Mouse (Mus musculus): ENCODE measurements around the gene Cacna1d. TPM values are rescaled to one million over a fixed set of nuclear protein-coding genes. Genes with fewer than 3 reads are reported as not detected.

Gene Cacna1d
- total RNA-seq, 4 experiments from 2014 or later: 45.2 to 48.8 (median 46.9) TPM

DNA sequence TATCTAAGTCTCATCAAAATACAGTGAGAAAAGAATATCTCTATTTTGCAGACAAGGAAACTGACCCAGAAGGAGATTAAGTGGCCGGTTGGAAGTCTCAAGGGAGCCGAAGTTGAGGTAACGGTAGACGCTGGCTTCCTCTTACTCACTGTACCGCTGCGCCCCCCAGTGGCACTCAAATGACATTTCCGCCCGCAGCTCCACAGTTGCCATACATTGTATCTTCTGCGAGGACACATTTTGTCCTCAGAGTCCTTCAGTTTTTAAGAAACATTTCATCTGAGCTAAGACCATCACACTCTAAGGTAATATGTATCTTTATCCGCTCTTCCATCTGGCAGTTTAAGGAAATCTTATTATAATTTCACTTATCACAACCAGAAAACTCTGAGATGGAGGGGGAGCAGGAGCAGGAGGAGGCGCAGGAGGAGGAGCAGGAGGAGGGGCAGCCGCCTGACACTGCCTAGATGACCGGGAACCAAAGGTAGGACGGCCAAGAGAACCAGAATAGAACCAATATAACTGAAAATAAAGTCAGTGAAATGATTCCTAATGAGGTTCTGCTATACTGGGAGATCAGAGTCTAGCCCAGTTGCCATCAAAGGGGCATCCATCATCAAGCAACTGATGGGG lies 31.2 kb downstream of the Cacna1d start:
- DNase-seq (ENCODE audit: low spot score in 2 of 2): peak; percentile 43 to 54

- DNase-seq (ENCODE audit: low spot score in 2 of 2): no peak
Observed at GRCm38 (mm10) chr14:30458820-30459219, 32.4 kb downstream of the Cacna1d start.

GRCm38 (mm10) chr14:30457897-30458296 lies 33.4 kb downstream of the Cacna1d start:
- DNase-seq (ENCODE audit: low spot score in 2 of 2): peak in 1 of 2 experiments; percentile 38

GRCm38 (mm10) chr14:30457436-30457835 lies 33.8 kb downstream of the Cacna1d start:
- DNase-seq (ENCODE audit: low spot score in 2 of 2): peak in 1 of 2 experiments; percentile 52

- DNase-seq (ENCODE audit: low spot score in 2 of 2): no peak
Observed at GRCm38 (mm10) chr14:30455801-30456595, 35.3 kb downstream of the Cacna1d start.

DNA sequence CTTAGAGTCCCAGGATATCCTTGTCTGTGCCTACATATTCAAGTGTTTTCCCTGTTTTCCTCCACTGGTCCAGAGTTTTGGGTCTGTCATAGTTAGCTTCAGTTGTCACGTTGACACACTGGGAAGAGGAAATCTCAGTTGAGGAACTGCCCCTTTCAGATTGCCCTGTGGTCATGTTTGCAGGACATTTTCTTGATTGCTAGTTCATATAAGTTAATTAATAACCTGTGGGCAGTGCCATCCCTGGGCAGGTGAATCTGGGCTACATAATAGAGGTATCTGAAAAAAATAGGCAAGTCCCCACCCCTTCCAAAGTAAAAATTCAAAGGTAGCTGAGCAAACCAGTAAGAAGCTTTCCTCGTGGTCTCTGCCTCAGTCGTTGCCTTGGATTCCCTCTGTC lies 51.3 kb downstream of the Cacna1d start:
- no peak for DNase-seq (ENCODE audit: low spot score in 2 of 2)

GRCm38 (mm10) chr14:30435316-30435715 lies 55.9 kb downstream of the Cacna1d start:
- no peak for DNase-seq (ENCODE audit: low spot score in 2 of 2)

DNA sequence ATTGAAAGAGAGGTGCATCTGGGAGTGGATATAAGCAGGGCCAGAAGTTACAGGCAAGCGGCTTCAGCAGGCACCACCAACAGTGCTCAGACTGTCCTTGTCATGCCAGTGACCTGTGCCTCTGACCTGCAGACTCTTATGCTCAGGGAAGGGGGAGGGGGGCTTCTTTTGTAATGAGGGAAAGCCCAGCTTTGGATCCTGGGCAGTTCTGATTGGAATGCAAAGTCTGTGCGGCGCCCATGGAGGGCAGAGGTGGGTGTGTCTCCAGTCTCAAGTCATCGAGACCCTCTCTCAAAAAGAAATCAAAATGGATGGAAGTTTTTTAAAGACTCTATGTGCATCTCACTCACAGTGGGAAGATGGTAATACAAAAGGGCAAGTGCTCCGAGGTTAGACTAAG lies 60.8 kb downstream of the Cacna1d start:
- no peak for DNase-seq (ENCODE audit: low spot score in 2 of 2)

DNA sequence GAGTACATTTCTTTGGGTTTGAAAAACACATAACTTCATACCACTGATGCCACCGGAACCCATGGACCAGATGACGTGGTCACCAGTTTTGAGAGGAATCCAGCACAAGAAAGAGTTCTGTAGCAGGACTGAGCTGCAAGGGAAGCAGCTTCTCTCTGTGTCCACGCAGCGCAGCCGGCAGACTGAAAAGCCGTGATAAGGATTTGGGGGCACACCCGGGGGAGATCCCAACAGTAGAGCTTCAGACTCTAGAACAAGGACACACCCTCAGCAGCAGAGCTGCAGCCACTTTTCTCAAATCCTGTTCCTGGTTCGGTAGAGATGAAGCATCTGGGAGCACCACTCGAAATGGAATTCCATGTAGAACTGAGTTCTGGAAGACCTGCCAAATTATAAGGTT lies 61.2 kb downstream of the Cacna1d start:
- no peak for DNase-seq (ENCODE audit: low spot score in 2 of 2)

- no peak for DNase-seq (ENCODE audit: low spot score in 2 of 2)
Observed at GRCm38 (mm10) chr14:30429606-30430005, 61.6 kb downstream of the Cacna1d start.

DNA sequence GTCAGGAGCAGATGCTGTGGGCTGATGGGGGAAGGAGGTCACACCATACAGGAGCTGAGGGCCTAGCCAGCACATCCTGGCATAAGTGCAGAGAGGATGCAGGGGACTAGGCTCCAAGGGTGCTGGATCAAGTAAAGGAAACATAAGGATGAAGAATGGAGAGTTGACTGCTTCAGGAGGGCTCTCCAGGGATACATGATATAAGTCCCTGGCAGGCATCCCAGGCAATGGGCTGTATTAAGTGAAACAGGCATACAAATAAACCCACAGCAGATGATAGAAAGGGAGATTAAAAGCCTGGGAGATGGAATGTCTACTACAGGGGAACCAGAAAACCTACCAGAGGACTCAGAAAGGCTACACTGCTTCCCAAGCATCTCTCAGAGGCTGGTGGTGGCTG lies 62.5 kb downstream of the Cacna1d start:
- no peak for DNase-seq (ENCODE audit: low spot score in 2 of 2)

DNA sequence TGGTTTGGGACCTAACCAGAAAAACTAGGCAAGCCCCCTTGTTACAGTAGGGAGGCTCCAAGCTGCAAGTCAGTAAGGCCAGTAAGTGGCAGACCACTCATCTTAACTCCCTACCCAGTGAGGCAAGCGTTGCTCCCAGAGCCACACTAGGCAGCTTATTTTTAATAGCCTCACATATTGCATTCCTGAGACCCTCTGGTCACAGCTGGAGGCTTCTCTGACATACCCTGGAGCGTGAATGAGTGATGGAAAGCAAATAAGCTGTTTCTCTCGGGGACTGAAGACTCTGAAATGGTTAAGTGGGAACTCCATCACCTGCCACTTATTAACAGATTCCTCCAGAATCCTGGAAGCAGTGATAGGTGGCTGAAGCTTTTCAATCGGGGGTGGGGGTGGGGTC lies 65.4 kb downstream of the Cacna1d start:
- no peak for DNase-seq (ENCODE audit: low spot score in 2 of 2)

DNA sequence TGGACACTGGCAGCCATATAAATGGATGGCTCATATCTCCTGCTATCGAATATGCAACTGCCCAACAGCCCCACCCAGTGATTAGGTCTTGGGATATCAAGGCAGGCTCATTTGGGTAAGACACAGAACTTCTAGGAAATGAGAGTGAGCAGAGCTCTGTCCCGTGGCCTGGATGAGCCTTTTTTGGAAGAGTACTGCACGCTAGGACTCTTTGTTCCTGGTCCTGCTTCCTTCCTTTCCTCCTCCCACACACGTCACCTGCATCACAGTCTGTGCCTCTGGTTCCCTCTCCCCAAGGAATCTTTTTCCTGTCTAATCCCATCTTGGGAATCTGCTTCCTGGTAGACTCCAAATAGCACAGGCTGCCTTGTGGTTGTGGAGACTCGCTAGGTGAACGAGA lies 66.1 kb downstream of the Cacna1d start:
- no peak for DNase-seq (ENCODE audit: low spot score in 2 of 2)

DNA sequence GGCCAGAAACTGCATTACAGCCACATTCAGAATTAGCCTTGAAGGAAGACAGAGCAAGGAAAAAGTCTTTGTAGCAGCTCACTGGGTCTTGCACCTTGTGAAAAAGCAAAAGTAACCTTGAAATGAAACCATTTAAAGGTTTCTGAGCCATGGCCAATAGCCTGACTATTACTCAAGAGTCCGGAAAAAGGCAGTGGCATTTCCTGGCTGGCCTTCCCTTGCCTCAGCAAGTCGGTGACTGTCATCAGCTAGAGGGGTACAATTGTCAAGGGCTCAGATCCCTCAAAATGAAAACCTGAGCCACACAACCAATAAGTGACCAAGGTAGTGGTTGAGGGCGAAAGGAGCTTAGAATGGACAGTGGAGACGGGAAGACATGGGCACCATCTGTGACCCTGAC lies 66.6 kb downstream of the Cacna1d start:
- DNase-seq (ENCODE audit: low spot score in 2 of 2): no peak

DNA sequence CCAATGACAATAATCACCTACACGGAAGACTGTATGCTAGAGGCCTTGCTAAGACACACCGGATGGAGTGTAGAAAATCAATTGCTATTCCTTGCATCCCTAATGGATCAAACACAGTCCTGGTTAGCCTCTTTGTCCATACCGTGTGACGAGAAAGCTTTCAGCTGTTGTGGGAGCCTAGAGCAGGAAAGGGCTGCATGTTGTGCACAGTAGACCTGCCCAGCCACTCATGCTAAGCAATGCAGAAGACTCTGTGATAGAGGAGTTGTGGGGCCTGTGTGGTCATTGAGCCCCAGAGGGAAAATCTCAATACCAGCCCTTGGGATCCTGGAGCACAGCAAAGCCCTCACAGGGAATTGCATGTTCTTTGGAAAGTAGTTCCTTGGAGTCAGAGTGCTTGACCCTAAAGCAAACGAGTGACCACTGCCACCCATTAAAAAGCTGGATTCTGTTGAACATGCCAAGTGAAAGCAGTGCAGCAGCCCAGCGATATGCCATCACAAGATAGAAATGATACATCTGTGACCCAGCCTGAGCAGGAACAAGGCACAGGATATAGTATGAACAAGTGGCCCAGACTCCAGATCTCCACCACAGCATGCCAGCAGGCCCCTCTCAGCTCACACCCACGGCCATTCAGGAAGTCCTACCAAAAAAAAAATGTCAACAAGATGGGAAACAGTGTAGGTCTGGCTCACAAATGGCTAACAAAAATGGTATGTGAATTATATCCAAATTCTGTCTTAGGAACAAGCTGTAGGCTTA lies 68.7 kb downstream of the Cacna1d start:
- no peak for DNase-seq (ENCODE audit: low spot score in 2 of 2)

- no peak for DNase-seq (ENCODE audit: low spot score in 2 of 2)
Observed at GRCm38 (mm10) chr14:30419458-30419857, 71.8 kb downstream of the Cacna1d start.

DNA sequence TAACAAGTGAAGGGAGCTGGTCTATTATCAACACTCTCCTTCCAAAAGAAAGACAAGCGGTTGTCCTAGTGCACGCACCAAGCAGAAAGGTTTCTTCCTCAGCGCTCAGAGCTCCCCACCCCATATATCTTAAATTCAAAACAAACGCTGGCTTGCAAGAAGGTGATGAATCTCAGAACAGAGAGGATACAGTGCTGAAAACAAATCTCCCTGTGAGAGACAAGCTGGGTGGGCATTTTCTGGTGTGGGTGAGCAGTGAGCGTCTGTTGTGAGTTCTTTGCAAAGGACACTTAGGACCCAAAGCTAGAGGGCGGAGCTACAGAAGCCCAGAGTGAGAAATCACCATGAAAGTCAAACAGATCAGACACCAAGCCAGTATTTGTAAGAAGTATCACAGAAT lies 72.2 kb downstream of the Cacna1d start:
- DNase-seq (ENCODE audit: low spot score in 2 of 2): no peak

- DNase-seq (ENCODE audit: low spot score in 2 of 2): no peak
Observed at GRCm38 (mm10) chr14:30415830-30416229, 75.4 kb downstream of the Cacna1d start.

DNA sequence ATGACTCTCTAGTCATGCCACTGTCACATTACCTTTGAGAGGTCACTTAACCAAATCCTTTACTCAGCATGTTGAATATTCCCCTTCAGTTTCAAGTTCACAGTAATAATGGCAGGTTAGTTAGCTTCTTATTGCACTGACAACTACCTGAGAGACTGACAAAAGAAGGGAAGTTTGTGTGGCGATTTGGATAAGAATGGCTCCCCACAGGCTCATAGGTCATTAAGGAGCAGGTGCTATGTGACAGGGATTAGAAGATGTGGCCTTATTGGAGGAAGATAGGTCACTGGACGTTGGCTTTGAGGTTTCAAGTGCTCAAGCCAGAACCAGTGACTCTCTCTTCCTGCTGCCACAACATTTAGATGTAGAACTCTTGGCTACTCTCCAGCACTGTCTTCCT lies 77.1 kb downstream of the Cacna1d start:
- DNase-seq (ENCODE audit: low spot score in 2 of 2): no peak

GRCm38 (mm10) chr14:30409331-30409730 lies 81.9 kb downstream of the Cacna1d start:
- DNase-seq (ENCODE audit: low spot score in 2 of 2): no peak

DNA sequence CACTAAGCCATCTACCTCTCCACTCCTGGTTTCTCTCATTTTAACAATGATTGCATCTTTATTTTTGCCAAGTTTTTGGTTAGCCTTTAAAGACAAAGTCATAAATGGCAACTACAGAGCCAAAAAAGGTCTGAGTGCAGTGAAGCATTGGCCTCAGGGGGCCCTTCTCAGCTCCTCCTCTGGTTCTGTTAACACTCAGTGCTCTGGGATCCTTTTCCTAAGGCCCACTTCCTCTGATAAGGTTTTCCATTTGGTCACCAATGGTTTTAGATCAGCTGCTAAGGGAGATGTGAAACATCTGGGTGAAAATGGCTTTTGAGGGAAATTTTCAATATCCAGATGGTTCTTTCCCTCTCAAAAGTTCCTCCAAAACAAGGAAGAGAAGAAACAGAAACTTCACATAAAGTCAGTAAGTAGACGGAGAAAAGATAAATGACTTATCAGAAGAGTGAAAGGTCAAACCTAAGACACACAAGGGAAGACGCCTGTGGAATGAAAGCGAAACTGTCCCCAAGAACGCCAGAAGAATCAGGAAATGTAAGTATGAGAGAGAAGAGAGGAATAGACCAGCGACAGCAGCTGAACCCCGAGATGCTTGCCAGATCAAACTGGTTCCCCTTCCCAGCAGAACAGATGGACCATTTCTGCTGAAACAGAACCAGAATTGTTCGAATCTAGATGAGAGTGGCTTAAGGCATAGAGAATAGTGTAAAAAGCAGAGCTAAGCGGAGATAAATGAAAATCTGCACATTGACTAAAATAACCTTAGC lies 85.6 kb downstream of the Cacna1d start:
- DNase-seq (ENCODE audit: low spot score in 2 of 2): no peak

DNA sequence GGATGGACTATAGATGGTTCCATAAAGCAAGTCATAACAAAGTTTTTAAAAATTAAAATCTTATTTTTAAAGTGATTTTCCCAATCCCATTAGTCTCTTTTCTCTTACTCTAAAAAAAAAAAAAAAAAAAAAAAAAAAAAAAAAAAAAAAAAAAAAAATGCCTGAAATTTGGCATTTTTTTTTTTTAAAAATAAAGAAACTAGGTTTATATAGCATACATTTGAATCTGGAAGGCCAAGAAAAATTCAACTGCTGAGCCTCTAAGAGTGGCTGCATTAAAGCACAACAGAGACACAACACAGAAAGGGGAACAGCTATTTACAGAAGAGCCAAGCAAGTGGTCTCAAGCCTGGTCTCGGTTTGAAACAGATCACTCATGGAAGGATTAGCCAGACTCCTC lies 112.9 kb downstream of the Cacna1d start:
- DNase-seq (ENCODE audit: low spot score in 2 of 2): no peak
